Mouse (Mus musculus) gastrocnemius, adult 2 months (tissue): Measurements from ENCODE around the gene Prkag1. TPM values are rescaled to one million over a fixed set of nuclear protein-coding genes. Genes with fewer than 3 reads are reported as not detected.
A peak's percentile ranks its signal among the peaks of the same experiment; 100 is the strongest.

ENCODE experiments used
- DNase-seq: peaks from one replicate; pipeline ENCODE4 v3.0.0; 2022
- H3K27ac ChIP-seq: fragments of 200-600 bp; 2 replicates; pipeline ENCODE4 v1.8.1; 2022; ENCODE audit warnings: mild to moderate bottlenecking
- H3K4me3 ChIP-seq: fragments of 200-600 bp; 2 replicates; pipeline ENCODE4 v1.8.1; 2022; ENCODE audit warnings: mild to moderate bottlenecking, moderate library complexity
- CTCF ChIP-seq: fragments of 200-600 bp; IDR thresholded peaks from 2 replicates; pipeline ENCODE4 v1.8.1; 2022; ENCODE audit warnings: antibody characterized with exemption, mild to moderate bottlenecking, moderate library complexity
- intact Hi-C: fragments of 180-260 bp; cut with DNase I; formaldehyde crosslinking; loops from one replicate; pipeline ENCODE4 v1.15.1; 2025
- long read RNA-seq, 2 experiments: library from polyadenylated mRNA; stranded (forward); transcript quantifications; one replicate each; pipeline ENCODE4 v2.0.0; 2021
- total RNA-seq, 2 experiments: library from RNA; stranded (reverse); gene quantifications; 2 replicates each; pipeline ENCODE4 v1.2.3; 2021

Gene Prkag1
- total RNA-seq: 10 to 100 TPM; 49.0 to 59.5 TPM
- long read RNA-seq, experiment 1, transcript Prkag1-201 (12 exons, 1,652 nt): major isoform, 50 of 81 reads
- long read RNA-seq, experiment 1, partial matches to known transcripts: 3 of 81 reads
- long read RNA-seq, experiment 1, other reads (novel, unspliced or antisense): 28 of 81 reads
- long read RNA-seq, experiment 2, transcript Prkag1-201 (12 exons, 1,652 nt): major isoform, 60 of 90 reads
- long read RNA-seq, experiment 2, partial matches to known transcripts: 5 of 90 reads
- long read RNA-seq, experiment 2, other reads (novel, unspliced or antisense): 25 of 90 reads

DNA sequence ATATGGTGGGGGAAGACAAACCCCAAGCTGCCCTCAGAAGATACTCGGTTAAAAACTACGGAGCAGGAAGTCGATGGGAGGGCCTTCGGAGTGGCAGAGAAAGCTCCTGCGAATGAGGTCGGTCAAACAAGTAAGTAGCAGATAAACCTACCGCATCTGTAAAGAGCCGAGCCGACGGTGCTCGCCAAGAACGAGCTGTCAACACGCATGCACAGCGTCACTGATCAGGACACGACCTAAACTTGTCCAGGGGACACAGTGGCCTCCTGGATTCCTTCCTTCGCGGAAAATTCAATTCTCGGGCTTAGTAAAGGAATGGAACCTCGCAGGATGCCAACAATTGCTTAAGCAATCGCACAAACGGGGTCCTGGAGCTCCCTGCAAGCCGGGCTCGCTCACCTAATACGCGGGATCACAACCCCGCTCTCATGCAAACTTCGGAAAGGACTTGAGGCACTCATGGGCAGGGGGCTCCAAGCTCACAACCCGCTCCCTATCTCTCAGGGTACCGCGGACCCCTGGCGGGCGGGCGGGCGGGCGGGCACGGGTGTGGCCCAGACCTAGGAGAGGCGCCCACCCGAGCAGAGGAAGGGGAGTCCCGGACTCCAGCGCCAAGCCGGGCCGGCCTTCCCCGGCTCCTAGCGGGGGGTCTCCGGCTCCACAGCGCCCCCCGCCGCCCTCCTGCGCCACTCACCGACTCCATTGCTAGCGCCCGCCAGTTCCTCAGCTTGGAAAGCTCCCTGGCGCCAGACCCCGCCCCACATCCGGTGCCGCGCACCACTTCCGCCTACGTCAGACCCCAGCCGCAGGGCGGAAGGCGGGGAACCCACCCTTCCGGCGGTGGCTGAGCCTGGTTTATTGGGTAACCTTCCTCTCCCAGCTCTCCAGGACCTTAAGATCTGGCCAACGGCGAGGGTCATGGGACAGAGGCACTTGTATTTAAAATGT is at the start of gene Prkag1:
TSS of gene Prkag1 (minus strand) at position 786 of the 948 bp plus-strand sequence.
- peak; percentile 75 for TF ChIP-seq CTCF
- peak within 1 kb of the TSS; percentile 98 for H3K27ac ChIP-seq
- intact Hi-C loops: loop anchor here (5.0 kb wide), 1 partner anchor 36 kb away; no protein-coding TSS in a partner anchor
- peak; percentile 98 for DNase-seq
- peak within 1 kb of the TSS; percentile 92 for H3K4me3 ChIP-seq

DNA sequence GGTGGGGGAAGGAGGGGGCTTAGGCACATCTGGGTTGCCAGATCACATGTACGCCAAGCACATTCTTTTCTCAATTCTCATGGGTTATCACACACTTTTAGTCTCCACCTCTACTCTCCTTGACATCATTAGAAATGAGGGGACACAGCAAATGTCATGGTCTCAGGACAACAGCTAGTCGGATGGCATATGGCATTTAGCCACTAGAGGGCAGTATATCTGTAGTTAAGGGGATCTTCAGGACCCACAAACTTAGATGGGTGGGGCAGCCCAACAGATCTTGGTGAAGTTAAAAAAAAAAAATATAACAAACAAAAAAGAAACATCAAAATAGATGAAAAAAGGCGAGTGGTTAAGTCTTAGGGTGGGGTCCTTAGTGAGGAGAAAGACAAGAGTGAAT is 46.0 kb upstream of the Prkag1 start:
- TF ChIP-seq CTCF: peak; percentile 93
- no peak for DNase-seq
- intact Hi-C loops: loop anchor here (5.0 kb wide), 1 partner anchor 50 kb away; no protein-coding TSS in a partner anchor
- Histone ChIP-seq H3K4me3 (no peak overlapping the region), H3K27ac (no peak overlapping the region)

DNA sequence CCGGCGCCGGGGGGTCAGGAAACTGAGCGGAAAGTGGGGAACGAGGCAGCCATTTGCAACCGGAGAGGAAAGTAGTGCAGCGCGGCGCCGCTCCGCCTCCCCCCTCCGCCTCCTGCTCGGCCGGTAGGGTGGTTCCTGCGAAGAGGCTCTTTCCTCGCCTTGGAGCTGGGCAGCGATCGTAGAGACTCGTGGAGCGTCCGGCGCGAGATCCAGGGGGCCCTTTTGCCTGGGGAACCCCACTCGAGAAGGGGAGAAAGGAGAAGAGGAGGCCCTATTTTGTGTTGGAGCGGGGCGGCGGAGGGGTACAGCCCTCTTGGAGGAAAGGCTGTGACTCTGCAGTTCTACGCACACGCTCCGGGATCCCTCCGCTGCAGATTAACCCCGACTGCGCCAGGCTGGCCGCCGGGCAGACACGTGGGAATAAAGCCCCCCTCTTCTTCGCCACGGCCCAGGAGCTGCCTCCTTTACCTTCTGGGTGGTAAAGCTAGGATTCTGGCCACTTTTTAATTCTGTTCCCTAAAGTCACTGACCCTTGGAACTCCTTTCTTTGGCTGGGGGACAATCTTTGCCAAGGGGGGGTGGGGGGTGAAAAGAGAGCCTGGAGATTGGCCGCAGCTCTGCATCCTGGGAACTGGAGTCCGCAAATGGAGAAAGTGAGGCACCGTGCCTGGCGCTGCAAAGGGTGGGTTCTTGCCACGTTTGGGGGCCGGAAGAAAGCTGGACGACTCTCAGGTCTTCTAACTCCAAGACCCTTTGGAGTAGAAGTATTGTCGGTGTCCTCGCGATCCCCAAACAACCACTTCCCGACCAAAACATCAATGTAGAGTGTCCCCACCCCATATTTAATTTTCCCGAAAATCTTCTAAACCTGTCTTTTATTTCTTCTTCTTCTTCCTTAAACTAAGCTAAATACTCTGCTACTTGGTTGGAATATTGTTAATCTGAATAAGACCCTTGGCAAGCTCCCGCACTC is 40.9 kb upstream of the Prkag1 start:
- peak; percentile 36 for TF ChIP-seq CTCF
- intact Hi-C loops: no loop called here
- DNase-seq: peak; percentile 95

DNA sequence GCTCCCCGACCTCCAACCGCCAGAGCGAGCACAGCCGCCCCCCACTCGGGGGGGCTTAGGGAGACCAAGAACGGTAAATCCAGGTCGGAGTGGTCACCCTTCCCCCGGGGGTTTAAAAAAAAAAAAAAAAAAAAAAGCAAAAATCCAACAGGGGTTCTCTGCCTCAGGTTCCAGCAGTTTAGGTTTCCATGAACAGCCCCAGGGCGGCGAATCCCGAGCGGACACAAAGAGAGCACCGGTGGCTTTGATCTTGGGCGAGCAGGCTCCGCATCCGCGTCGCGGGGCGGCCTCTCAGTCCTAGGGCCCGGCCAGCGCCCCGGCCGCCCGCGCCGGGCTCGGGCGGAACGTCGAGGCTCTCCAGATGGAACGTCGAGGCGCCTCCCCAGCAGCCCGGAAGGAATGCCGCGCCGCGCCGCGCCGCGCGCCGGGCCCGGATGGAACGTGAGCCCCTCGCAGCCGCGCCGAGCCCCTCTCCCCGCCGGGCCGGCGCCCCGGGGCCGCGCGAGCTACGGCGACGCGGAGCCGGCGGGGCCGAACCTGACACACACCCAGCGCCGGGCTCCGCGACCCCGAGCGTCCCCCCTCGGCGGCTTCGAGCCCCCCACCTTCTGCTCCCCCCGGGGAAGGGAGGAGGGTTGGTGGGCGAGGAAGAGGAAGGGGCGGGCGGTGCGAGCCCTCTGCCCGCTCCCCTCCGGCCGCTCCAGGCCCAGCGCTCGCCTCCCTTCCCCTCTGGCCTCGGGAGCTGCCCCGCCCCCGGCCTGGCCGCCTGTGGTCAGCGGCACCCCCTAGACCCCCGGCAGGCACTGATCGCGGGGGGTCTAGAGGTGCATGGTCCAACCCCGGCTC is 40.0 kb upstream of the Prkag1 start, which contains the start of gene Kmt2d:
TSS of gene Kmt2d (minus strand) at position 135 of the 846 bp plus-strand sequence.
- Histone ChIP-seq H3K27ac (peak within 1 kb of the TSS; percentile 100), H3K4me3 (peak within 1 kb of the TSS; percentile 92)
- intact Hi-C loops: no loop called here
- DNase-seq: peak; percentile 62
- no peak for TF ChIP-seq CTCF

More for the DNA sequence above, 40.9 kb upstream of the Prkag1 start:
- H3K4me3 ChIP-seq: peak overlapping the region; percentile 92
- peak overlapping the region; percentile 100 for H3K27ac ChIP-seq

DNA sequence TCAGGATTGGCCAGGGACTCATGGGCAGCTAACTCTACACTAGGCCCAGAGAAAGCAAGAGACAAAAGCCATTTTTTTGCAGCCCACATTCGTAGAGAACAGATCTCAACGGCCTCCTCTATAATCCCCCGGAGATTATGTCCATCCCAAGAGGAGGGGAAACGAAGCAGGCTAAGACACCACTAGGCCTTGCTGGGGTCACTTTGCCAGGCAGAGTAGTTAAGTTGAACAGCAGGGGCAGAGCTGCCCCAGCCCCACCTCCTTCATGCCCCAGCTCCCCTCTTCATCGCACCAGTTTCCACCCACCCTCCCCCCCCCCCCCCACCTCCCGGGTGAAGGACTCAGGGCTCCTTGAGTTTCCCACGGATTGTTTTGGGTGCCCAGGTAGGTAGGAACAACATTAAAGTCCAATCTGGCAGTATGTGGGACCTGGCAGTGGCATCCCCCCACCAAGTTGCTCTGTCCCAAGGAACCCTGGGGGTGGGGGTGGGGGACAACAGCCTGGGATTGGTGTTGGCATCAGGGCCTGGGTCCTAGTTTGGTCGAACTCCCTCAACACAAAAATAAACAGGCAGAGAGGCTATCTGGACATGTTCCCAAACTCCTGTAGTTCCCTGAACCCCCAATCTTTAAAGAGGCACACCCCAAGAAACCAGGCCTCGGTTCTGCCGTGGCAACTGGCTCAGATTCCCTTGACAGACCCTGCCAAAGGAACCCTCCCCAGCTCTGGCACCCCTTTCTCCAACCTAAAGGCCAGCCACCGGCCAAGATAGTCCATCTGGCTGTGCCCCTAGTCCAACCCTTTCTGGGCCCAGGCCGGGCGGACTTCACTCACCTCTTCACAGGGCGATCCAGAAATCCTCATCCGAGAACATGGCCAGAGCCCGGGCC is 39.1 kb upstream of the Prkag1 start:
- DNase-seq: peak; percentile 78
- intact Hi-C loops: no loop called here

DNA sequence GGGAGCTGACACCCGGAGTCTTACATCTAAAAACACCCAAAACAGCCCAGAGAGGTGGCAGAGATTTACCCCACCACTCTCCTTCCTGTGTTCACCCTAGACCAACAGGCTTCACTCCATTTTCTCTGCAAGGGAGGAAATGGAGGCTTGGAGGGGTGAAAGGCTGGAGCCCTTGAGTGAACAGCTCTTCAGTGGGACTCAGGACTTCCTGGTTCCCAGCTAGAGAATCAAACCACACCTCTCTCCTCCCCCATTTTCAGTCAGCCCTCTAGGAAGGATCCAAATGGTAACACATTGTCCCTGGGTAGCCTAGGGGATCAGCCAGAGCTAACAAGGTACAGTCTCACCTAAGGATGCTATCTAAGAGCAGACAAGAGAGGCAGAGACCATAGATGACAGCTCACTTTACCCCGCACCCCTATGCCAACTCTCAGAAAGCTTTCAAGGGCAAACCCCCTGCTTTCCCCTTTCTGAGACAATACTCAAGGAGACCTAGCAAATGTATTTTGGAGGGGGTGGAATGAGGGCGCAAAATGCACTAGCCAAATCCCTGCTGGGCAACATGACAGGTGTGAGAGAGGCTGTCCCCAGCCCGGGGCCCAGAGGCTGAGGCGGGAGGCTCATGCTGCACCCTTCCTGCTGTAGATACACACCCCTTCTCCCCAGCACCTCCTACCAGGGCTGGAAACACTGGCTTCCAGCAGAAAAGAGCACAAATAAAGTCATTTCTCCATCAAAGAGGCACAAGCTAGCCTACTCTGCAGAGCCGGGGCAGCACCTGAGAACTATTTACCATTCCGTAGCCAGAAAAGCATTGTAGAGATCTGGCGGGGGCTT is 38.2 kb upstream of the Prkag1 start:
- intact Hi-C loops: loop anchor here (5.0 kb wide), 1 partner anchor 37 kb away; the partner anchor contains the start of gene Prkag1
- H3K27ac ChIP-seq: peak overlapping the region; percentile 100
- TF ChIP-seq CTCF: no peak
- H3K4me3 ChIP-seq: peak overlapping the region; percentile 92
- peak; percentile 35 for DNase-seq

More for the DNA sequence above, 39.1 kb upstream of the Prkag1 start:
- no peak for TF ChIP-seq CTCF
- peak overlapping the region; percentile 92 for H3K4me3 ChIP-seq
- peak overlapping the region; percentile 100 for H3K27ac ChIP-seq

DNA sequence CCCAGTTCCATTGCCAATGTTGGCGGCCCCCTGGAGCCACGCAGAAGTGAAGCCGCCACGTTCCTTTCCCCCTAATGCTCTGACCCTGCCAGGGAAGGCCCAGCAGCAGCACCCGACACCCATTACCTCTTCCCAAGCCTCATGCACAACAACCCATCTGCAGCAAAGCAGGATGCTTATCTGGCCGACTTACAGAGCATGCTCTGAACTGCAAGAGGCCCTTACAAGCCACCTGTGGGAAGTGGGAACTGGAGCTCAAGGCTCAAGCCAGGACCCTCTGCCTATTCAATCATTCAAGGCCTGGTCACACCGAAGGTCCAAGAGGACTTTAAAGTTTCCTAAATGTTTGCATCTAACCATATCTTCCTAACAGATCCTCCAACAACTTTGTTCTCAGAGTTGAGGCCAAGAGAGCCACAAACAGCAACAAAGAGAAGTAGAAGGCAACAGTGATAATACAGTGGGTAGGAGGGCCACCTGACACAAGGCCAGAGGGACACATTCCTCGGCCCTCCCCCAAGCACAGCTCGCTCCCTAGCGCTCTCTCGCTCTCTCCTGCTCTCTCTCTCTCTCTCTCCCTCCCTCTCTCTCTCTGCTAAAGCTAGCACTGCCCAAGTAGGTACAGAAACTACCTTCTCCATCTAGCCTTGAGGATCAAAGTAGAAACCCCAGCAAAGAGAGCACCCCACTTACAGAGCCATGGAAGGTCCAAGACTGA is 37.2 kb upstream of the Prkag1 start:
- Histone ChIP-seq H3K4me3 (peak overlapping the region; percentile 92), H3K27ac (peak overlapping the region; percentile 100)
- peak; percentile 16 for DNase-seq
- no peak for TF ChIP-seq CTCF
- intact Hi-C loops: loop anchor here (5.0 kb wide), 1 partner anchor 36 kb away; the partner anchor contains the start of gene Prkag1

DNA sequence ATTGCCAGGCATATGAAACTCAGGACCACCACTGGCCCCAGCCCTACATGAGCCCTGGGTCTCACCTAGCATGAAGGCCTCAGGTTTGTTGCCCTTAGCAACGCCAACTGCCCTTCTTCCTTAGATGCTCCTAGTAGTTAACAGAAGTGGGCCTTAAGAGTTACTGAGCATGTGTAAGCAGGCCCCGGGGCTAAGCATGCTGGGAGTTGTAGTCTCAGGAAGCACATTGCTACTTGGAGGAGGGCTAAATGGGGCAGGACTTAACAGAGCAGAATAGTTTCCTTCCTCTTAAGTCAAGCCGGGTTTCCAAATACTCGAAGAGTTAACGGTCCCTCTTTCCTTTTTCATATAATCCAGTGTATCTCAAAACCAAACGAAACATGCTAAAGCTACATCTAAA is 36.0 kb upstream of the Prkag1 start:
- no peak for TF ChIP-seq CTCF
- DNase-seq: peak; percentile 61
- intact Hi-C loops: loop anchor here (5.0 kb wide), 1 partner anchor 35 kb away; the partner anchor contains the start of gene Prkag1
- Histone ChIP-seq H3K4me3 (peak overlapping the region; percentile 92), H3K27ac (peak overlapping the region; percentile 100)
